Mouse (Mus musculus) Patski (cell line): ENCODE measurements at regions not wholly inside any gene's neighbourhood (a gene's known extent, or its start where the extent isn't known, plus 50 kb on each side); places are given as distances from the start of the nearest gene placed in this dataset.

ENCODE experiments used
- ATAC-seq: fragments of 100-300 bp; one replicate; pipeline ENCODE4 v1.8.0; 2021
- CTCF ChIA-PET: fragments of 350-600 bp; sonication (Branson Sonifier 250); formaldehyde crosslinking; loops from one replicate; lab custom pipeline; 2022; ENCODE audit warnings: inconsistent platforms; lab: Charles Lee
- POLR2A ChIA-PET: fragments of 350-600 bp; sonication (Branson Sonifier 250); formaldehyde crosslinking; loops from one replicate; lab custom pipeline; 2022; ENCODE audit warnings: antibody characterized with exemption, inconsistent platforms; lab: Charles Lee
- DNase-seq: peaks from one replicate; pipeline ENCODE4 v3.0.0-alpha.2; 2011; ENCODE audit warnings: low read depth, low spot score
- H3K27me3 ChIP-seq: fragments of 371-371 bp; one replicate; pipeline ENCODE4 v1.5.1; 2021
- CTCF ChIP-seq: fragments of 100-300 bp; IDR thresholded peaks from one replicate; pipeline ENCODE4 v1.5.1; 2021
- in situ Hi-C: fragments of 300-500 bp; cut with MboI; formaldehyde crosslinking; loops from 3 replicates; pipeline ENCODE4 v1.11.1; 2018; ENCODE audit warnings: low pct_unique_long_range_greater_than_20kb, mixed read lengths

GRCm38 (mm10) chr1:71722211-71723038, 69.4 kb upstream of the Fn1 start:
- ATAC-seq (no peak), DNase-seq (no peak)
- POLR2A ChIA-PET, result no interaction called here
- no peak for TF ChIP-seq CTCF
- in situ Hi-C loops, result no loop called here
- CTCF ChIA-PET, result interaction anchor here (0.9 kb wide), 1 partner anchor 12 kb away, joined by 3 read pairs; no protein-coding TSS in a partner anchor
- no peaks in the 10 kb centered on the region for H3K27me3 ChIP-seq
